Mouse (Mus musculus): ENCODE measurements around the gene Mier1. TPM values are rescaled to one million over a fixed set of nuclear protein-coding genes. Genes with fewer than 3 reads are reported as not detected.
"Not testable (repeated sequence)": the region's sequence is repeated elsewhere in the genome, so short reads cannot be mapped to it uniquely, and the experiment has no call there.

Mier1 gene
- total and polyA plus RNA-seq, 2 experiments from 2014 or later, result 27.8 to 39.2 TPM

DNA sequence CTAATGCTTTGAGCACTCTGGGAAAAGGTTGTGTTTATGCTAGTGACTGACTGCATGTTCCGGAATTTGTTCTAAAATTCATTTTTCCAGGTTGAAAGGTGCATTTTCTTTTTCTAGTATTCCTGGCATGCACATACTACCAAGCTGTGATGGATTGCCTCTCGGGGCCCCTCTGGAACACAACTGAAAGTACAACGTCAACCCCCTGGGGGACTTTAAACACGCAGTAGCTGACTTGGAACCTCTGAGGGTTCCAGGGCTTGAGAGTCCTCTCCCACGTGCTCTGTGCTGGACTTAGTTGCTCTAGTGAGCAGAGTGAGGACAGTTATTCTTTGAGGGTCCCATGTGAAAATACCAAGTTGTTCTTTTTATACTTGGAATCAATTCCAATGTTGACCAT is 37.8 kb downstream of the Mier1 start:
- ATAC-seq (no peak), DNase-seq (ENCODE audit: low spot score) (no peak)
- H3K4me3 ChIP-seq (ENCODE audit: low read length), result no peak overlapping the region
- H3K9ac ChIP-seq (replicated peaks; ENCODE audit: low read length), result no peak overlapping the region
- no peak for TF ChIP-seq CTCF (IDR thresholded peaks at IDR 0.05; ENCODE audit: low read depth)
- no peak overlapping the region for H3K4me2 ChIP-seq (ENCODE audit: low read depth, low read length)
- H3K27ac ChIP-seq, result no peak overlapping the region
- whole genome bisulfite sequencing, result 80% methylated on average over 5 of the region's 5 CpGs
- no peaks in the 10 kb centered on the region for H3K27me3 ChIP-seq (ENCODE audit: insufficient read depth, low read length)
- peaks cover 39% of the 10 kb centered on the region for H3K36me3 ChIP-seq (ENCODE audit: insufficient read depth, low read length)
- no peaks in the 10 kb centered on the region for H3K9me3 ChIP-seq (ENCODE audit: low read length)
- H3K4me1 ChIP-seq (ENCODE audit: insufficient read depth, low read length), result no peaks in the 10 kb centered on the region

DNA sequence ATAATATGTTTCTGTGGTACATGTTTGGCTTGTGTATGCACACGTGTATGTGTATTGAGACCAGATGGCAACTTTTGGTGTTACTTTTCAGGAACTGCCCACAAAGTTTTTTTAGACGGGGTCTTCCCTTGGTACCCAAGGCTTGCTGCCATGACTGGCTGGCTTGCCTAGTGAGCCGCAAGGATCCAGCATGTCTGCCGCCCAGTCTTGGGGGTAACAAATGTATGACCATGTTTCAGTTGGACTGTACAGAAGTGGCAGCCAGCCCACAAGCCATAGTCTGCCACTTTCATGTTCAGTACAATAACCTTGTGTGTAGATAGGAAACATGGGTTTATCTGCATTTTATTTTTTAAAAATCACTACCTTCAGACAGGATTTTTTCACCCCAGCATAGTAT is 44.6 kb downstream of the Mier1 start:
- no peak for TF ChIP-seq CTCF (IDR thresholded peaks at IDR 0.05; ENCODE audit: low read depth)
- DNase-seq (ENCODE audit: low spot score) (no peak), ATAC-seq (no peak)
- no peak overlapping the region for H3K9ac ChIP-seq (replicated peaks; ENCODE audit: low read length)
- H3K9me3 ChIP-seq (ENCODE audit: low read length), result no peaks in the 10 kb centered on the region
- H3K4me3 ChIP-seq (ENCODE audit: low read length), result no peak overlapping the region
- 95% methylated on average over 4 of the region's 4 CpGs for WGBS
- H3K36me3 ChIP-seq (ENCODE audit: insufficient read depth, low read length), result peaks cover 27% of the 10 kb centered on the region; the same call in 1 of the 2 replicates
- no peaks in the 10 kb centered on the region for H3K27me3 ChIP-seq (ENCODE audit: insufficient read depth, low read length)
- H3K4me2 ChIP-seq (ENCODE audit: low read depth, low read length), result no peak overlapping the region
- no peak overlapping the region for H3K27ac ChIP-seq
- H3K4me1 ChIP-seq (ENCODE audit: insufficient read depth, low read length), result no peaks in the 10 kb centered on the region

- H3K27ac ChIP-seq, ATAC-seq: not testable (repeated sequence)
- WGBS, result 100% methylated on average over 1 of the region's 1 CpGs
Observed at GRCm38 (mm10) chr4:103166198-103166597, 52.0 kb downstream of the Mier1 start.

DNA sequence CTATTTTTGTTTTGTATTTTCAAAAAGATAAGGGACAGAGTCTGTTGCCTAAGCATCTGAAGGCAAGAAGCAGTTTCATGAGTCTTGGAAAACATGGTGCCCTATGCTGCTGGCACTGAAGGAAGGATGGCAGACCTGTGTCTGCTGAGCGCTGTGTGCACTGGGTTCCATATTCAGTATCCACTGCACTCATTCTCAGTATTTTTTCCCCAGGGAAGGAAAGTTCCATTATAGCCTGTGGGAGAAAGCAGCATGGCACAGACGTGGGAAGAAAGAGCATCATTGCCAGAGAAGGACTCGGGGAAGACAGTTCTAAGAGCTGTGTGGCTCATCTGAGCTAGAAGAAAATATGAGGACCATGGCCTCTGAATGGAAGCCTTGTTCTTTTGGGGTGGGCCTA is 57.1 kb downstream of the Mier1 start:
- Histone ChIP-seq H3K9ac (replicated peaks; ENCODE audit: low read length) (no peak overlapping the region), H3K4me3 (ENCODE audit: low read length) (no peak overlapping the region), H3K27me3 (ENCODE audit: insufficient read depth, low read length) (no peaks in the 10 kb centered on the region), H3K4me2 (ENCODE audit: low read depth, low read length) (no peak overlapping the region), H3K9me3 (ENCODE audit: low read length) (no peaks in the 10 kb centered on the region), H3K27ac (no peak overlapping the region), H3K4me1 (ENCODE audit: insufficient read depth, low read length) (no peaks in the 10 kb centered on the region), H3K36me3 (ENCODE audit: insufficient read depth, low read length) (peaks cover 16% of the 10 kb centered on the region; the same call in 1 of the 2 replicates)
- no peak for ATAC-seq
- DNase-seq (ENCODE audit: low spot score), result no peak
- no peak for TF ChIP-seq CTCF (IDR thresholded peaks at IDR 0.05; ENCODE audit: low read depth)
- WGBS, result 91% methylated on average over 3 of the region's 3 CpGs

More at GRCm38 (mm10) chr4:103166198-103166597, 52.0 kb downstream of the Mier1 start:
- peaks cover 15% of the 10 kb centered on the region; the same call in 1 of the 2 replicates for H3K36me3 ChIP-seq (ENCODE audit: insufficient read depth, low read length)
- H3K9me3 ChIP-seq (ENCODE audit: low read length); H3K4me1 ChIP-seq (ENCODE audit: insufficient read depth, low read length); H3K4me2 ChIP-seq (ENCODE audit: low read depth, low read length); H3K9ac ChIP-seq (replicated peaks; ENCODE audit: low read length); H3K4me3 ChIP-seq (ENCODE audit: low read length); DNase-seq (ENCODE audit: low spot score); H3K27me3 ChIP-seq (ENCODE audit: insufficient read depth, low read length): not testable (repeated sequence)

DNA sequence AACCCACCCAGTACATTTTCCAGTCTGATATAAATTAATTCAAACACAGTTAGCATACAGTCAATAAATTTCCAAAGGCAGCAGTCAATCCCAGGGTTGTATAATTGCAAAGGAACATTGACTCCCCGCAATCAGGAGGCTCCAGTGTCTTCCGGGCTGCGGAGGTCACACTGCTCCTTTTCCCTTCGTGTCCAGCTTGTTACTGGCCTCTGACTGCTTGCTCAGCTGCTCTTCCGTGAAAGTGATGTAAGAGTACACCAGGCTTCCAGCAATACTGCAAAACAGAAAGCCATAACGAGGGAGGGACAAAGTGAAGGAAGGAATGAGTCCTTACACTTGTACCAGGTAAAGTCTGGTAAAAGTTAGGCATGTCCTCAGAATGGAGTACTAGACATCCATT is 59.3 kb downstream of the Mier1 start:
- Histone ChIP-seq H3K9me3 (ENCODE audit: low read length) (no peaks in the 10 kb centered on the region), H3K9ac (replicated peaks; ENCODE audit: low read length) (no peak overlapping the region), H3K27me3 (ENCODE audit: insufficient read depth, low read length) (no peaks in the 10 kb centered on the region), H3K27ac (no peak overlapping the region), H3K4me1 (ENCODE audit: insufficient read depth, low read length) (no peaks in the 10 kb centered on the region), H3K4me3 (ENCODE audit: low read length) (no peak overlapping the region), H3K36me3 (ENCODE audit: insufficient read depth, low read length) (peaks cover 16% of the 10 kb centered on the region; the same call in 1 of the 2 replicates), H3K4me2 (ENCODE audit: low read depth, low read length) (no peak overlapping the region)
- WGBS, result 85% methylated on average over 6 of the region's 6 CpGs
- TF ChIP-seq CTCF (IDR thresholded peaks at IDR 0.05; ENCODE audit: low read depth), result no peak
- ATAC-seq (no peak), DNase-seq (ENCODE audit: low spot score) (no peak)

- ATAC-seq (peak; percentile 47; the same call in 1 of the 2 replicates), DNase-seq (ENCODE audit: low spot score) (peak; percentile 13)
- no peak overlapping the region for H3K4me2 ChIP-seq (ENCODE audit: low read depth, low read length)
- TF ChIP-seq CTCF (IDR thresholded peaks at IDR 0.05; ENCODE audit: low read depth), result no peak
- H3K9me3 ChIP-seq (ENCODE audit: low read length), result no peaks in the 10 kb centered on the region
- WGBS, result 74% methylated on average over 7 of the region's 7 CpGs
- H3K9ac ChIP-seq (replicated peaks; ENCODE audit: low read length), result no peak overlapping the region
- peaks cover 16% of the 10 kb centered on the region; the same call in 1 of the 2 replicates for H3K36me3 ChIP-seq (ENCODE audit: insufficient read depth, low read length)
- no peak overlapping the region for H3K4me3 ChIP-seq (ENCODE audit: low read length)
- H3K27ac ChIP-seq, result no peak overlapping the region
- no peaks in the 10 kb centered on the region for H3K27me3 ChIP-seq (ENCODE audit: insufficient read depth, low read length)
- H3K4me1 ChIP-seq (ENCODE audit: insufficient read depth, low read length), result no peaks in the 10 kb centered on the region
Observed at GRCm38 (mm10) chr4:103174001-103174400, 59.8 kb downstream of the Mier1 start.

GRCm38 (mm10) chr4:103177681-103178080 is 63.5 kb downstream of the Mier1 start:
- WGBS, result 92% methylated on average over 1 of the region's 1 CpGs
- ATAC-seq, result no peak

More at GRCm38 (mm10) chr4:103177681-103178080, 63.5 kb downstream of the Mier1 start:
- Histone ChIP-seq H3K27ac (no peak overlapping the region), H3K4me3 (ENCODE audit: low read length) (no peak overlapping the region), H3K27me3 (ENCODE audit: insufficient read depth, low read length) (no peaks in the 10 kb centered on the region), H3K4me1 (ENCODE audit: insufficient read depth, low read length) (no peaks in the 10 kb centered on the region), H3K36me3 (ENCODE audit: insufficient read depth, low read length) (peaks cover 4% of the 10 kb centered on the region; the same call in 1 of the 2 replicates), H3K9me3 (ENCODE audit: low read length) (no peaks in the 10 kb centered on the region), H3K4me2 (ENCODE audit: low read depth, low read length) (no peak overlapping the region), H3K9ac (replicated peaks; ENCODE audit: low read length) (no peak overlapping the region)
- no peak for DNase-seq (ENCODE audit: low spot score)
- no peak for TF ChIP-seq CTCF (IDR thresholded peaks at IDR 0.05; ENCODE audit: low read depth)

Measured in hindbrain, postnatal 0 days (tissue).